Mouse (Mus musculus): ENCODE measurements at regions not wholly inside any gene's neighbourhood (a gene's known extent, or its start where the extent isn't known, plus 50 kb on each side); places are given as distances from the start of the nearest gene placed in this dataset.
A peak's percentile ranks its signal among the peaks of the same experiment; 100 is the strongest.
"Not testable (repeated sequence)": the region's sequence is repeated elsewhere in the genome, so short reads cannot be mapped to it uniquely, and the experiment has no call there.

- Histone ChIP-seq H3K4me2 (replicated peaks) (peak overlapping the region; percentile 41), H3K4me3 (peak overlapping the region; percentile 44), H3K27ac (replicated peaks) (peak overlapping the region; percentile 65), H3K9ac (replicated peaks) (peak overlapping the region; percentile 45)
- H3K9me3 ChIP-seq, H3K36me3 ChIP-seq, H3K27me3 ChIP-seq, H3K4me1 ChIP-seq: not testable (repeated sequence)
- peak; percentile 99 for ATAC-seq (replicated peaks)
- WGBS, result 0% methylated on average over 13 of the region's 13 CpGs
These were observed 80.1 kb upstream of the Riok2 start for GRCm38 (mm10) chr17:17293932-17294534.

GRCm38 (mm10) chr17:17295037-17295436 is 79.1 kb upstream of the Riok2 start:
- not testable (repeated sequence) for H3K9ac ChIP-seq (replicated peaks); H3K9me3 ChIP-seq; H3K4me1 ChIP-seq; H3K36me3 ChIP-seq; H3K27me3 ChIP-seq; H3K27ac ChIP-seq (replicated peaks)
- H3K4me3 ChIP-seq, result peak overlapping the region; percentile 44
- ATAC-seq (replicated peaks), result peak; percentile 27; the same call in 1 of the 2 replicates
- peak overlapping the region; percentile 41 for H3K4me2 ChIP-seq (replicated peaks)
- WGBS, result 3% methylated on average over 1 of the region's 1 CpGs

- H3K4me2 ChIP-seq (replicated peaks); H3K4me3 ChIP-seq; H3K36me3 ChIP-seq; H3K4me1 ChIP-seq; H3K27me3 ChIP-seq; ATAC-seq (replicated peaks); H3K9ac ChIP-seq (replicated peaks); H3K27ac ChIP-seq (replicated peaks): not testable (repeated sequence)
- H3K9me3 ChIP-seq, result peaks cover 37% of the 10 kb centered on the region
- WGBS, result 96% methylated on average over 10 of the region's 10 CpGs
These were observed 70.6 kb upstream of the Riok2 start for GRCm38 (mm10) chr17:17303496-17303895.

All from forebrain, embryonic 15.5 days (tissue).